Mouse (Mus musculus) heart, adult 2 months (tissue): ENCODE data around the gene Cr1l.

ENCODE experiments used
- CTCF ChIP-seq: fragments of 200-600 bp; IDR thresholded peaks from 2 replicates; pipeline ENCODE4 v1.8.1; 2022; ENCODE audit warnings: antibody characterized with exemption, mild to moderate bottlenecking, moderate library complexity
- EP300 ChIP-seq: fragments of 200-500 bp; IDR thresholded peaks from 2 replicates; pipeline ENCODE4 v1.6.1; 2011; ENCODE audit warnings: low read depth, low read length, control low read depth; ENCODE audit not compliant: insufficient read depth
- POLR2A ChIP-seq: fragments of 200-500 bp; IDR thresholded peaks from 2 replicates; pipeline ENCODE4 v1.6.1; 2011; ENCODE audit warnings: mild to moderate bottlenecking, low read depth, low read length, control low read depth; ENCODE audit not compliant: insufficient read depth

GRCm38 (mm10) chr1:195113621-195114020, 17.8 kb downstream of the Cr1l start:
- TF ChIP-seq CTCF (no peak), EP300 (no peak), POLR2A (no peak)
